Mouse (Mus musculus) left cerebral cortex, postnatal 14 days (tissue): ENCODE results near the gene Lmntd2. TPM values are rescaled to one million over a fixed set of nuclear protein-coding genes. Genes with fewer than 3 reads are reported as not detected.
A peak's percentile ranks its signal among the peaks of the same experiment; 100 is the strongest.

Experiments used
- DNase-seq, 2 experiments: peaks; one replicate each; pipeline ENCODE4 v3.0.0; 2021 to 2022; ENCODE audit warnings: low spot score in 2 of 2, mixed read lengths in 1 of 2
- intact Hi-C: fragments of 180-260 bp; cut with DNase I; formaldehyde crosslinking; loops from one replicate; pipeline ENCODE4 v1.15.1; 2025
- total RNA-seq, 2 experiments: library from RNA; stranded (reverse); gene quantifications; 2 replicates each; pipeline ENCODE4 v1.2.3; 2021

Lmntd2 gene
- total RNA-seq, 2 experiments from 2014 or later, result not detected

DNA sequence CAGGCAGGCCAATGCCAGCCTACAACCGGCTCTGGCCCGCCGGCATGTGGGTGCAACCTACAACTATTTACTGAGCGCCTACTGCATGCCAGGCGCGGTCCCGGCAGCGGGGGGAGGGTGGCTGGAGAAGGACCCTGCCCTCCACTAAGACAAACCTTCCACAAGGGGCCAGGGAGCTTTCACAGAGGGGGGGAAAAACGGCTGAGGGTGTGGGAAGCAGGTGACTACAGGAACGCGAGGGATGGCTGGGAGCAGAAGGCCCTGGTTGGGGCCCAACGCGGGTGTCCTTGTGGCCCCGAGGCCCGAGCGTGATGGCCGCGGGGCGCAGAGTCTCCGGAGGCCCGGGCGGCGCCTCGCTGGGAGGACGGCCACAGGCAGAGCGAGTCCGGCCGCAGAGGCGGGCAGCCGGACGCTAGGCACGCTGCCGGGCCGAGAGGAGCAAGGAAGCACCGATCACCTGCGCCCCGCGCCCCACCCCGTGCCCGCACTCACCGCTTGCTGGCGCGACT lies 20.5 kb downstream of the Lmntd2 start:
- DNase-seq, result peak in 1 of 2 experiments; percentile 24
- intact Hi-C loops, result no loop called here

DNA sequence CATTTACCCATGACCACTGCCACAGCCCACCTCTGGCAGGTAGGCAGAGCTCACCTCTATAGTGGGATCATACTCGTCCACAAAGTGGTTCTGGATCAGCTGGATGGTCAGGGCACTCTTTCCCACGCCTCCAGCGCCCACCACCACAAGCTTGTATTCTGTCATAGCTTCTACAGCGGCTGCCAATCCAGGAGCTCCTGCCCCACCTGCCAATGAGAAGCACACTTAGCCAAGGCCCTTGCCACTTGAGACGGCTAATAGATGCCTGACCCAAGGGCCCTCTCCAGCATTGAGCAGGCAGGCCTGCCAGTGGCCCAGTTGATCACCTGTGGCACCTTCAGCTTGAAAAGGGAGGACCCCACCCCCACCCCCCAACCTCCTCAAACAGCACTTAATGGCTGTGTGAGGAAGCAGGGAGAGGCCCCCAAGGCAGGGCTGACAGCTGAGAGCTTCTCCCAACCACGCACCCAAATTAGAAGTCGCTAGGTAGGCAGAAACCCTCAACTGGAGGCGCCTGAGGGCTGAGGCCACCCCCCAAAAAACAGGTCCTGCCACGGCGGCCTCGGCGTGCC lies 21.0 kb downstream of the Lmntd2 start:
- no peak for DNase-seq
- intact Hi-C loops, result no loop called here

DNA sequence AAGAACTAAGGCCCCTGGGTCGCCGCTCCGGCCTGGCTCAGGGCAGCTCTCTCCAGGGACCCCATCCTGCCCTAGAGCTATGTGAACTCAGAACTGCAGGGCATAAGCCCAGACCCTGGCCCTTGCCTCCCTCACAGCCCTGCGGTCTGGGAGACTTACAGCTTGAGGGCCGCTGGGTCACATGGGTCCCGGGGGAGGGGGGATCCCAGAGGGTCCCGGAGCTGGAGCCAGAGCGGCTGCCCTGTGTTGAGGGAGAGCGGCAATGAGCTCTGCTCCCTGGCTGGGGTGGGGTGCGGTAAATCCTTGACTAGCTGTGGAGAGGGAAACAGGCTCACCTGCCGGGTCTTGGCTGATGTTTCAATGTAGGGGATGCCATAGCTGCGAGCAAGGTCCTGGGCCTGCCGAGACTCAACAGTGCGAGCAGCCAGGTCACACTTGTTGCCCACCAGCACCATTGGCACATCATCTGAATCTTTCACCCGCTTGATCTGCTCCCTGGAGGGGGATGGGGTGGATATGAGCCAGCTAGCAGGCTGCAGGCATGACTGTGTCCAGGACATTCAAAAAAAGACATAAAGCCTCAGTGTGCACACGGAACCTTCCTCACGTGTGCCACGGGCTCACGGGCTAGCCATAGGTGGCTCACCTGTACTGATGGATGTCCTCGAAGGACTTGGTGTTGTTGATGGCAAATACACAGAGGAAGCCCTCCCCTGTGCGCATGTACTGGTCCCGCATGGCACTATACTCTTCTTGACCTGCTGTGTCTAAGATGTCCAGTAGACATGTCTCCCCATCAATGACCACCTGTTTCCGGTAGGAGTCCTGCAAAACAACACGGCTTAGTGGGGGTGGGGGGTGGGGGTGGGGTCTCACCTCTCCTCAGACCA lies 21.8 kb downstream of the Lmntd2 start:
- intact Hi-C loops, result no loop called here
- DNase-seq, result no peak

DNA sequence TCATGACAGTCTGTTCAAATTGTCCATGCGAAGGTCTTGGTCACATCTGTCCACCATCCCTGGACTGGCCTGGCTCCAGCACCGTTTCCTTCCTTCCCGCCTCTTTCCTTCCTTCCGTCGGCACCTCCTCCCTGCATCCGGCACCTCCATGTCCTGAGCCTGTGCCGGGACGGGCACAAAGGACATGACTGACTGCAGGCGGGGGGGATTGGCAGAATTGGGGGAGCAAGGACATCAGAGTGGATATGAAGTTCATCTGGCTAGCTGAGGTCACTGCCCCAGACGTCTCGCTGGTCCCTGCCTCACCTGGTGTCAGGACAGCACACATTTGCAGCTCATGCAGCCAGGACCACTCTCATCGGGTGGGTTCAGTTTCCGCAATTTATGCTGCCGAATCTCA lies 22.8 kb downstream of the Lmntd2 start:
- intact Hi-C loops, result no loop called here
- no peak for DNase-seq

DNA sequence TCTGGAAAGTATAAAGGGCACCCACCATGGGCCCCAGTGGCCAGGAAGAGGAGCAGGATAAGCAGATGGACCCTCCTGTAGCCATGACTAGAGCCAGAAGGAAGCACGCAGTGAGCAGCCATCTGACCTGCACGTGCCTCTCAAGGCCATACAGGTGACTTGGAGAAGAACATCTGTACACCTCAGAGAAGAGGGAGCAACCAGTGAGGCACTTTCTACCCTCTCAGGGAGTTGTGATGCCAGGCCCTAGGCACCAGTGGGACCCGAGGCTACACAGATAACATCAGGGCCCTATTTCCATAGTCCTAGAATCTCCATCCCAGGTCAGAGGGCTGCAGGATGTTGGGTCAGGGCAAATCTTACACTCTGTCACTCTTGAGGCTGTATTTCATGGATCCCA lies 23.7 kb downstream of the Lmntd2 start:
- intact Hi-C loops, result no loop called here
- DNase-seq, result no peak

DNA sequence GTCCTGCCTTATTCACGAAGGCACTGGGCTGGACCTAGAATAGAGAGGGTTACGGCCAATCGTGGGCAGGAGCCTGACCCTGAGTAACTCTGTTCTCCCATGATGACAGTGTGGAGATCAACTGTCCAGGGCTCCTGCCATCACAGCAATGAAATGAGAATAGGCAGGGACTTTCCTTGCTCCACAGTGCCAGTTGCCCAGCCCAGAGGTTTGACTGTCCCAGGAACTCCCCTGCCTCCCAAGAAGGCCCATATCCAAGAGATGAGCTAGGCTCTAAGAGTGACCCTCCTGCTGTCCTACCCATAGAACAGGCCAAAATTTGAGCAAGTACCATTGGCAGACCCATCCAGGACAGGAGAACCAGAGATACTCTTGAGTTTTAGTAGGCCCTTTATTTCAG lies 25.1 kb downstream of the Lmntd2 start:
- intact Hi-C loops, result no loop called here
- no peak for DNase-seq

DNA sequence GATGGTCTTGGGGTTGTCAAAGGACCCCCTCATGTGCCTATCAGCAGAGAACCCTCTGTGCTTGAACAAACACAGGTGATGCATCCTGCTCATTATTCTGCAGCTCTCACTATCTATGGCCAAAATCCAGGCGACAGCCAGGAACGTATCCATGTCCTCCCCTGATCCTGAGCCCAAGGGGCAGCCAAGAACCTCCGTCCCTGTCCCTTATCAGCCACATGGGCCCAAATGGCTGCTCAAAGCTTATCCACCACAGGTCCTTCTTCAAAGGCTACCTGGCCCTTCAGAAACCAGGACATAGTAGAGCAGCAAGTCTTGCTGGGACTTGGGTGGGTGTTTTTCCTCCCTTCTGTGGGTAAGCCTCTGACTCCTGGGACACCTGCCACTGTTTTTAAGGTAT lies 25.7 kb downstream of the Lmntd2 start:
- intact Hi-C loops, result no loop called here
- no peak for DNase-seq

DNA sequence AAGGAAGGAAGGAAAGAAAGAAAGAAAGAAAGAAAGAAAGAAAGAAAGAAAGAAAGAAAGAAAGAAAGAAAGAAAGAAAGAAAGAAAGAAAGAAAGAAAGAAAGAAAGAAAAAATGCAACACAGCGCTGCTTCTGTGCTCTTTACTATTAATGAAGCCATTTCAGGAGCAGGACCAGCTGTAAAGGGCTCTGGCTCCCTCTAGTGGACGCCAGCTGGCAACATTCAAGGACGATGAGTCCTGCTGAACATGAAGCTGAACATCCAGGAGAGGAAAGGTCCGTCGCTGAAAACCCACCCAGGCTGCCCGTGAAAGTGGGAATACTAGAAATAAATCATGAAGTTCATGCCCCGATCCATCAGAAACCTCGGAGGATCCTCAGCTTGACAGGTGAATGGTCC lies 37.7 kb downstream of the Lmntd2 start:
- peak; percentile 93 to 94 for DNase-seq
- intact Hi-C loops, result loop anchor here (5.0 to 10.0 kb wide), 3 partner anchors 219 to 331 kb away; partner anchors contain the start of genes Cox8b, Gm45717, Ifitm2 and Odf3

DNA sequence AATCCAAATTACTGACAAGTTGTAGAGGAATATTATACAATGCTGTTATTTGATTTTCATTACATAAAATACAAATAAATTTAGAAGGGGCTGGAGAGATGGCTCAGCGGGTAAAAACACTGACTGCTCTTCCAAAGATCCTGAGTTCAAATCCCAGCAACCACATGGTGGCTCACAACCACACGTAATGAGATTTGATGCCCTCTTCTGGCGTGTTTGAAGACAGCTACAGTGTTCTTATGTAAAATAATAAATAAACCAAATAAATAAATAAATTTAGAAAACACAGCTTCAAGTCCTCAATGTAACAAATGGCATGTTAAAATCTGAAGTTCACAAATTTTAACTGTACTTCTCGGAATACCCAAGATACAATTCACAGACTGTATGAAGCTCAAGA lies 38.8 kb downstream of the Lmntd2 start:
- intact Hi-C loops, result loop anchor here (5.0 to 10.0 kb wide), 3 partner anchors 218 to 330 kb away; partner anchors contain the start of genes Cox8b, Gm45717, Ifitm2 and Odf3
- DNase-seq, result no peak

DNA sequence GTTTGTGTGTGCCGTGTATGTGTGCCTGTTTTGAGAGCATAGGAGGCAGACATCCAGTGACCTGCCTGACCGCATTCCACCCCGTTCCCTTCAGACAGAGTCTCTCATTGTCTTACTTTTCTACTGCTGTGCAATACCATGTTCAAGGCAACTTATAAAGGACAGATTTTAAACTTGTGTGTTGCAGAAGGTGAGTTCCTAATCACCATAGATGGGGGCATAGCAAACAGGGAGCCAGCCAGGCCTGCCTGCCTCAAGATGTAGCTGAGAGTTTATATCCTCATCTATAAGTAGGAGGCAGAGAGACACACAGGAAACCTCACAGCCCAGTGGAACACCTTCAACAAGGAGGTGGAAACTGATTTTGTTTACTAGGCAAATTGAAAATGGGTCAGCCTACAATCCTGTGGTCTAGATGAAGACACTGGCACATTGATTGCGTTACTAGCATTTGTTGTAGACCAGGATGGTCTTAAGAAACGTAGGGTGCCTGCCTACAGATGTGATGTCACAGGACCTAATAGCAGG lies 40.5 kb downstream of the Lmntd2 start:
- intact Hi-C loops, result loop anchor here (5.0 to 10.0 kb wide), 4 partner anchors 51 to 329 kb away; partner anchors contain the start of genes Cox8b, Odf3, Ptdss2 and Scgb1c1
- no peak for DNase-seq

DNA sequence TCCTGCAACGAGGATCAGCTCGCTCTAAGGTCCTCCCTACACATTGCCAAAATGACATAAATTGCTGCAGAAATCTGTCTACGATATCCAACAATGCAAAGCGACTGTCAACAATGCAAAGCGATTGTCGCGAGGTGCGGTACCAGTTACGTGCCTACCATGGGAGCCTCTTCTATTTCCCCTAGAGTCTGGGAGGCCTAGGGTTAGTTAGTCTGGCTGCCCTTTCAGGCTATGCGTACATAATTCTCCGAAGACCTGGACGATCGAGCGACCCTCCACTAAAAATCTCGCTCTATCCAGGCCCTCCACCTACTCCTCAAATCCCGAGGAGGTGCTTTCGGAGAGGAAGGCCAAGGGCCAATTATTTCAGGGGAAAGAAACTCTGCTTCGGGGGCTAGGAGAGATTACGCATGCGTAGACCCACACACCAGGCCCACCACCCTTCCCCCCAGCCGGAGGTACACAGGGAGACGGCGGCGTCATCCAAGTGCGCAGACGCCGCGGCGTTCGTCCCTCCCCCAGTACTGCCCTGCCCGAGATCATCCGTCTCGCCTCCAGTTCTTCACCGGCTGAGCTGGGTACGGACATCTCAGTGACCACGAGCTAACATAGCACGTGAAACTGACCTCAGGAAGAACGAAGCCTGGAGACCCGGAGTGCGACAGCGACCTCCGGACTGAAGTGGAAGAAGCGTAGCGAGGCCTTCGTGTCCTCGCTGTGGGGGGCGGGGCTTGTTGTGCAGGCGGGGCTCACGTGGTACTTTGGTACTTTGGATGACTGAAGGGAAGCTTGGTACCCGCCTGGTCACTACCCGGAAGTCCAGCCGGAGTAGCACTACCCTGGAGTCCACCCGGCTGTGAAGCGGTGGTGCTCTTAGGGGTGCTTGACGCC lies 41.5 kb downstream of the Lmntd2 start, which contains the start of gene Rnh1:
Gene Rnh1, minus strand, starts transcription at position 742 of the 891 bp plus-strand sequence.
- intact Hi-C loops, result loop anchor here (5.0 to 10.0 kb wide), 4 partner anchors 50 to 328 kb away; partner anchors contain the start of genes Cox8b, Odf3, Ptdss2 and Scgb1c1
- DNase-seq, result peak; percentile 94 to 96

DNA sequence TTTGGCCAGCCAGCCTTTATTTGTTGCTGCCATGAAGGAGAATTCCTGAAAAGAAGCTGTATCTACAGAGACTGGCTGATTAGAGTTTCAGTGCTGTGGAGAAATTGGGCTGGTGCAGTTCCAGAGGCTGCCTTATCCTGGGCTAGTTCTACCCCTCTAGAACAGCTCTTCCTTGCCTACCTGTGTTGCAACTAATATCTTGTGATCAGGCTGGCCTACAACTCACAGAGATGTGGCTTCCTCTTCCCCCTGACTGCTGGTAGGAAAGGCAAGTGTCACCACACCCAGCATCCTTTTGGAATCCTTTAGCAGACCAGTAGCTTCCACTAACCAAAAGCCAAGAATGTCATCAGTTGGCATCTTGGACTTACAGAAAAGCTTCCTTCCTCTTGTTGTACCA lies 44.0 kb downstream of the Lmntd2 start:
- DNase-seq, result no peak
- intact Hi-C loops, result loop anchor here (5.0 to 10.0 kb wide), 4 partner anchors 48 to 325 kb away; partner anchors contain the start of genes Cox8b, Odf3, Ptdss2 and Scgb1c1

DNA sequence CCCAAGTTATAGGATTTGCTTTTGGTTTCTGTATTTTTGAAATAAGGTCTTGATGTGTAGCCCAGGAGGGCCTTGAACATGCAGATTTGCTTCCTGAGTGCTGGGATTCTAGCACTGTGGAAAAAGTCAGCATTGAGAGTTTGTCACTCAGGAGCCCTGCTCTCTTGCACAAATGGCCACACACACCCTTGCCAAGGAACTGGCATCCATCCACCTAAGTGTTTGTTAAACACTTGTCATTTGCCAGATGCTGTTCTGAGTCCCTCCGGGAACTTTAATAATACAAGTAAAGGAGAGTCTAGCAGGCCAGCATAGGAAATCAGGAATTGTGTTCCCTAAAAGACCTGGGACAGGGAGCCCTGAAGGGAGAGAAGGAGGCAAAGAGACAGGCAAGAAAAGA lies 44.6 kb downstream of the Lmntd2 start:
- DNase-seq, result no peak
- intact Hi-C loops, result no loop called here

DNA sequence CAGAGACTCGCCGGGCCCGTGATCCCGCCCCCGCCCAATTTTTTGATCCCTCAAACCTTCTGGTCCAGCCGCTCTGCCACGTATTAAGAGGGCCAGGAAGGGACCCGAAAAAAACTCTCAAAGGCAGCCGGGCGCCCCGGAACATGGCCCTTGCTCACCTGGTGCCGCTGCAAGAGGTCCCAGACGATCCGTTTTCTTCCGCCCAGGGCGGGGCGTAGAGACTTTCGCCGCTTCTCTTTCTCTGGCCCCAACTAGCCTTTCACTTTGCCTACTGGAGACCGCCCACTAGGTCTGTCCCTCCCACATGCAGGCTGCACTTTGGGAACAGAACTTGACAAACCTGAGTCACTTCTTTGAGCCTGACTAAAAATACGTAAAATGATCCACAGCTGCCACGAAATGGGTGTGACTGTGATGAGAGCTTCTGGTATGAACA lies 45.3 kb downstream of the Lmntd2 start:
- DNase-seq, result peak; percentile 49 to 63
- intact Hi-C loops, result no loop called here

DNA sequence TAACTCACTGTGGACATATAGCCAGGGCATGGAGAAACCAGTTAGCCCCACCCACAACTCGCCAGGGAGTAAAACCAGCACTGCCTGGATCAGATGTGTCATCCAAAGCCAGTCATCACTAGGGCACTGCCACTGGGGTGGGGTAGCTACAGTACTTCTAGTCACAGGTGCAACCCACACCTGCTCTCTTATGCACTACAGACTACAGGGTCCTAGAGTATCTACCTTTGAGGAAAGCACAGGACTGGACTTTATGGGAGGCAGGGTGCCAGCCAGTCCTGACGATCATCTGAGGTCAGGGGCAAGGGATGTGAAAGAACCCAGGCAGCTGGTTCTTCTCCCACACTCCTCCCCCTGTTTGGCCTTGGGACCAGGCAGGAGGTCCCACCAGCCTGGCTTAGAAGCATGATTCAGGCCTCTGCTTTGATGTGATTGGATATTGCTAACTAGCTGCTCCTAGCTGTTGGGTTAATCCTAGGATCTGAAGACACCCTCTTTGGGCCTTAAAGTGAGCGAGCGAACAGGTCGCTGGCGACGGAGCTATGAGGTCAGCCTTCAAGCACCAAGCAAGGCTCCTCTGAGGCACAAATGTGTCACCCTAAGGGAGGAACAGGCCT lies 45.9 kb downstream of the Lmntd2 start:
- intact Hi-C loops, result no loop called here
- no peak for DNase-seq

DNA sequence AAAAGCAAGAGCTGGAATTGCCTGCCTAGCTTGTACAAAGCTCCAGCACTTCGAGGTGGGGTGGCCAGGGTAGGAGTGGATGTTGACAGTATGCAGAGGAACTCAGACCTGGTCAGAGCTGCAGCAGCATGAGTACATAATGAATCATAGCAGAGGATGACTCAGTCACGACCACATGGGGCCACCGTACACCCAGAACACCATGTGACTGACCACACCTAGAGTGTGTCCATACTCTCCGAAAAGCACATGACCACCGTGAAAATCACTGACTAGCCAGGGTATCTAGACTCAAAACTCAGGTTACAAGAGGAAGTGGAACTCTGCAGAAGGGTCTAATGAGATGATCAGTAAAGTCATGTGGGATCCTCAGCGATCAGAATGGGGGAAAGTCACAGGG lies 49.0 kb downstream of the Lmntd2 start:
- DNase-seq, result no peak
- intact Hi-C loops, result no loop called here

DNA sequence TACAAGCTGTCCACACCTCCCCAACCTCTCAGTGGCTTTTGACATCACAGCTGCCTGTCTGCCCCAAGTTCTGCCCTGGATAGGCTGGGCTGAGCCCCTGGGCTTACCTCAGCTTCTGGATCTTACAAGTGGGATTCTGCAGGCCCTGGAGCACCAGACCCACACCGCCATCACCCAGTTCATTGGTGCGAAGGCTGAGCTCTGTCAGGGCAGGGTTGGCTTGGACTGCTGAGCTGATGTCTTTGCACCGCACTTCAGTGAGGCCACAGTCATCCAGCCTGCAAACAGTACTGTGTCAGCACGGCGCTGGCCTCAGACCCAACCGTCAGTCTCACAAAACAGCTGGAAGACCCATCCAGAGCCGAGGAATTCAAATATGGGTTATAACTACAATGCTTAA lies 49.5 kb downstream of the Lmntd2 start:
- no peak for DNase-seq
- intact Hi-C loops, result no loop called here
